In genomic region chr11:44681995-44682394, GRCm38 (mm10) we compare ENCODE assay signal across 18 mouse cellular contexts.
DNase-seq lines count a peak whose midpoint lies in the region; ATAC-seq and TF ChIP-seq lines count a peak whose summit lies in the region.
"Had no signal": no experiment of that assay in that cellular context is flagged by ENCODE, and none has a peak within 500 bp of the region (broad histone marks: within the 10 kb centered on the region; RNA-seq: fewer than 3 reads in every experiment).

No protein-coding gene starts in this region.

- TF ChIP-seq CTCF in brain, embryonic 14.5 days (IDR thresholded peaks at IDR 0.05; ENCODE audit: borderline replicate concordance, extremely low read depth, insufficient read depth, insufficient read length): no peak
- no peak for TF ChIP-seq CTCF in hindbrain, postnatal 0 days (IDR thresholded peaks at IDR 0.05; ENCODE audit: low read depth)

- H3K9ac ChIP-seq in intestine, embryonic 14.5 days (ENCODE audit: low read length): no peak overlapping the region
- no peak overlapping the region for H3K9ac ChIP-seq in intestine, embryonic 15.5 days
- H3K9ac ChIP-seq in hindbrain, postnatal 0 days (replicated peaks; ENCODE audit: low read length): no peak overlapping the region

- ATAC-seq in intestine, embryonic 14.5 days (replicated peaks; ENCODE audit: low FRiP score, low TSS enrichment, low read depth): no peak
- no peak for ATAC-seq in intestine, embryonic 15.5 days
- peak; percentile 55; the same call in 1 of the 2 replicates for ATAC-seq in hindbrain, postnatal 0 days
- peak; percentile 92 for ATAC-seq in neutrophil, adult 5-6 weeks (ENCODE audit: extremely low read depth, insufficient number of reproducible peaks, low FRiP score, poor library complexity, severe bottlenecking)
- no peak for ATAC-seq in frontal cortex, adult (ENCODE audit: low TSS enrichment)
- no peak for ATAC-seq in erythroid progenitor cell, adult 5-6 weeks (replicated peaks; ENCODE audit: low FRiP score, poor library complexity, severe bottlenecking)
- ATAC-seq: activated CD4-positive, CD25-positive, alpha-beta regulatory T cell, adult 4 months had no signal

- H3K4me3 ChIP-seq in intestine, embryonic 14.5 days (ENCODE audit: low read depth, low read length): no peak overlapping the region
- no peak overlapping the region for H3K4me3 ChIP-seq in intestine, embryonic 15.5 days (replicated peaks)
- no peak overlapping the region for H3K4me3 ChIP-seq in hindbrain, postnatal 0 days (ENCODE audit: low read length)
- H3K4me3 ChIP-seq: erythroblast, embryonic 14.5 days; myocyte had no signal

- H3K9me3 ChIP-seq in intestine, embryonic 14.5 days (ENCODE audit: control insufficient read depth, low read length): no peaks in the 10 kb centered on the region
- H3K9me3 ChIP-seq in intestine, embryonic 15.5 days: no peaks in the 10 kb centered on the region
- no peaks in the 10 kb centered on the region for H3K9me3 ChIP-seq in hindbrain, postnatal 0 days (ENCODE audit: low read length)

- H3K36me3 ChIP-seq in intestine, embryonic 14.5 days (ENCODE audit: control insufficient read depth, insufficient read depth, low read length): no peaks in the 10 kb centered on the region
- H3K36me3 ChIP-seq in intestine, embryonic 15.5 days: no peaks in the 10 kb centered on the region
- no peaks in the 10 kb centered on the region for H3K36me3 ChIP-seq in hindbrain, postnatal 0 days (ENCODE audit: insufficient read depth, low read length)

- H3K4me2 ChIP-seq in intestine, embryonic 14.5 days (ENCODE audit: low read length): no peak overlapping the region
- no peak overlapping the region for H3K4me2 ChIP-seq in intestine, embryonic 15.5 days (replicated peaks)
- H3K4me2 ChIP-seq in hindbrain, postnatal 0 days (ENCODE audit: low read depth, low read length): no peak overlapping the region

- peaks cover 11% of the 10 kb centered on the region for H3K4me1 ChIP-seq in intestine, embryonic 14.5 days (replicated peaks; ENCODE audit: control insufficient read depth, insufficient read depth, low read length)
- peaks cover 2% of the 10 kb centered on the region; the same call in 1 of the 2 replicates for H3K4me1 ChIP-seq in intestine, embryonic 15.5 days (replicated peaks)
- H3K4me1 ChIP-seq in hindbrain, postnatal 0 days (ENCODE audit: insufficient read depth, low read length): 0 out of 2 replicates have a peak, but pooled peaks cover 3% of the 10 kb centered on the region

- 84% methylated on average over 4 of the region's 4 CpGs for WGBS in intestine, embryonic 14.5 days
- WGBS in intestine, embryonic 15.5 days: 87% methylated on average over 4 of the region's 4 CpGs
- 84% methylated on average over 4 of the region's 4 CpGs for WGBS in hindbrain, postnatal 0 days

- no peaks in the 10 kb centered on the region for H3K27me3 ChIP-seq in intestine, embryonic 14.5 days (replicated peaks; ENCODE audit: control insufficient read depth, insufficient read depth, low read length)
- H3K27me3 ChIP-seq in intestine, embryonic 15.5 days (replicated peaks): no peaks in the 10 kb centered on the region
- no peaks in the 10 kb centered on the region for H3K27me3 ChIP-seq in hindbrain, postnatal 0 days (ENCODE audit: insufficient read depth, low read length)

- H3K27ac ChIP-seq in intestine, embryonic 14.5 days (ENCODE audit: low read depth): no peak overlapping the region
- no peak overlapping the region for H3K27ac ChIP-seq in intestine, embryonic 15.5 days
- no peak overlapping the region for H3K27ac ChIP-seq in hindbrain, postnatal 0 days

- TF ChIP-seq POLR2A in brain, embryonic 14.5 days (IDR thresholded peaks at IDR 0.05; ENCODE audit: borderline replicate concordance, extremely low read depth, insufficient read depth, insufficient read length, poor library complexity, severe bottlenecking): no peak

- peak; percentile 45 for DNase-seq in intestine, embryonic 14.5 days (ENCODE audit: low spot score)
- DNase-seq in brain, embryonic 14.5 days (ENCODE audit: low read depth): peak; percentile 60
- DNase-seq in hindbrain, postnatal 0 days (ENCODE audit: low spot score): no peak
- DNase-seq: adrenal gland, postnatal 25 days; cerebellum, adult 11 months; cerebellum, postnatal 25 days; kidney, adult 11 months; kidney, postnatal 4 days; lung, adult 2 months; right cerebral cortex, postnatal 25 days; thymus, adult 2 months had no signal

Comparison
In these comparisons a context has a peak if more than half of its experiments do, and no peak if none do; other contexts are left out.
1. ATAC-seq: peak in hindbrain, postnatal 0 days (single experiment) and neutrophil, adult 5-6 weeks (single experiment); none in intestine, embryonic 14.5 days (single experiment), intestine, embryonic 15.5 days (single experiment), frontal cortex, adult (single experiment) and erythroid progenitor cell, adult 5-6 weeks (single experiment).